In genomic region chr7:139273397-139273719, GRCm38 (mm10) we compare ENCODE assay signal across 8 mouse cellular contexts. TPM values are rescaled to one million over a fixed set of nuclear protein-coding genes. Genes with fewer than 3 reads are reported as not detected.
A peak's percentile ranks its signal among the peaks of the same experiment; 100 is the strongest.
DNase-seq lines count a peak whose midpoint lies in the region; ATAC-seq and TF ChIP-seq lines count a peak whose summit lies in the region.
"Had no signal": no experiment of that assay in that cellular context is flagged by ENCODE, and none has a peak within 500 bp of the region (broad histone marks: within the 10 kb centered on the region; RNA-seq: fewer than 3 reads in every experiment).

No protein-coding gene starts in this region.

- peak; percentile 88 for ATAC-seq in heart, embryonic 16.5 days (replicated peaks; ENCODE audit: extremely low read depth, insufficient read depth, low FRiP score)
- peak; percentile 49; the same call in 1 of the 2 replicates for ATAC-seq in limb, embryonic 13.5 days (ENCODE audit: low FRiP score, low read depth)
- ATAC-seq in neural tube, embryonic 15.5 days (ENCODE audit: low FRiP score), result no peak

- H3K27ac ChIP-seq in heart, embryonic 16.5 days (ENCODE audit: low read length), result peak overlapping the region; percentile 85
- H3K27ac ChIP-seq in limb, embryonic 13.5 days, result no peak overlapping the region
- H3K27ac ChIP-seq in neural tube, embryonic 15.5 days (replicated peaks), result no peak overlapping the region

- no peaks in the 10 kb centered on the region for H3K79me2 ChIP-seq in myocyte (ENCODE audit: control insufficient read depth, insufficient read depth)

- H3K4me1 ChIP-seq in heart, embryonic 16.5 days (ENCODE audit: control insufficient read depth, insufficient read depth, low read length), result peaks cover 32% of the 10 kb centered on the region
- H3K4me1 ChIP-seq in limb, embryonic 13.5 days, result peaks cover 23% of the 10 kb centered on the region
- peaks cover 31% of the 10 kb centered on the region for H3K4me1 ChIP-seq in neural tube, embryonic 15.5 days

- no peak overlapping the region for H3K4me3 ChIP-seq in heart, embryonic 16.5 days (ENCODE audit: low read length)
- H3K4me3 ChIP-seq in limb, embryonic 13.5 days, result no peak overlapping the region
- no peak overlapping the region for H3K4me3 ChIP-seq in myocyte
- H3K4me3 ChIP-seq in neural tube, embryonic 15.5 days (replicated peaks), result no peak overlapping the region
- H3K4me3 ChIP-seq: neural tube, embryonic 13.5 days had no signal

- H3ac ChIP-seq in myocyte (ENCODE audit: control insufficient read depth, insufficient read length), result no peak overlapping the region

- TF ChIP-seq POLR2A in myocyte (IDR thresholded peaks at IDR 0.05; ENCODE audit: insufficient read length, low read depth), result no peak

- 4% methylated on average over 2 of the region's 2 CpGs for WGBS in heart, embryonic 16.5 days
- 53% methylated on average over 2 of the region's 2 CpGs for WGBS in limb, embryonic 13.5 days
- WGBS in neural tube, embryonic 15.5 days, result 88% methylated on average over 2 of the region's 2 CpGs

- H3K9me3 ChIP-seq in heart, embryonic 16.5 days (replicated peaks; ENCODE audit: control insufficient read depth, low read length), result no peaks in the 10 kb centered on the region
- no peaks in the 10 kb centered on the region for H3K9me3 ChIP-seq in limb, embryonic 13.5 days
- no peaks in the 10 kb centered on the region for H3K9me3 ChIP-seq in neural tube, embryonic 15.5 days (replicated peaks)
- H3K9me3 ChIP-seq: neural tube, embryonic 13.5 days had no signal

- DNase-seq in MN1 (ENCODE audit: low spot score), result peak; percentile 77
- DNase-seq in adrenal gland, postnatal 36 days, result peak; percentile 57 to 74
- no peak for DNase-seq in right cerebral cortex, postnatal 14 days

- H3K27me3 ChIP-seq in heart, embryonic 16.5 days (ENCODE audit: control insufficient read depth, insufficient read depth, low read length), result no peaks in the 10 kb centered on the region
- no peaks in the 10 kb centered on the region for H3K27me3 ChIP-seq in limb, embryonic 13.5 days
- no peaks in the 10 kb centered on the region for H3K27me3 ChIP-seq in myocyte (ENCODE audit: control insufficient read depth, insufficient read depth, insufficient read length)
- H3K27me3 ChIP-seq in neural tube, embryonic 15.5 days (replicated peaks), result no peaks in the 10 kb centered on the region
- H3K27me3 ChIP-seq: neural tube, embryonic 13.5 days had no signal

- H3K4me2 ChIP-seq in heart, embryonic 16.5 days (ENCODE audit: low read depth, low read length), result peak overlapping the region; percentile 34; the same call in 1 of the 2 replicates
- no peak overlapping the region for H3K4me2 ChIP-seq in limb, embryonic 13.5 days (replicated peaks)
- peak overlapping the region; percentile 71 for H3K4me2 ChIP-seq in myocyte (ENCODE audit: low read depth)
- H3K4me2 ChIP-seq in neural tube, embryonic 15.5 days, result no peak overlapping the region
- H3K4me2 ChIP-seq: neural tube, embryonic 13.5 days had no signal

- H3K9ac ChIP-seq in heart, embryonic 16.5 days (ENCODE audit: low read length), result peak overlapping the region; percentile 49
- no peak overlapping the region for H3K9ac ChIP-seq in limb, embryonic 13.5 days
- no peak overlapping the region for H3K9ac ChIP-seq in neural tube, embryonic 15.5 days (replicated peaks)
- H3K9ac ChIP-seq: neural tube, embryonic 13.5 days had no signal

- no peaks in the 10 kb centered on the region for H3K36me3 ChIP-seq in heart, embryonic 16.5 days (ENCODE audit: control insufficient read depth, insufficient read depth)
- H3K36me3 ChIP-seq in limb, embryonic 13.5 days, result peaks cover 10% of the 10 kb centered on the region
- H3K36me3 ChIP-seq in myocyte (ENCODE audit: control insufficient read depth, insufficient read depth), result no peaks in the 10 kb centered on the region
- H3K36me3 ChIP-seq in neural tube, embryonic 15.5 days, result 0 out of 2 replicates have a peak, but pooled peaks cover 8% of the 10 kb centered on the region
- H3K36me3 ChIP-seq: neural tube, embryonic 13.5 days had no signal

TF ChIP-seq in myocyte, 11 proteins besides CTCF, POLR2A, EP300 and RAD21:
- TF ChIP-seq REST (IDR thresholded peaks at IDR 0.05; ENCODE audit: insufficient read depth, insufficient read length), result no peak
- TF ChIP-seq MAX (IDR thresholded peaks at IDR 0.05; ENCODE audit: low read depth), result no peak
- no peak for TF ChIP-seq POLR2AphosphoS2 (IDR thresholded peaks at IDR 0.05; ENCODE audit: insufficient read length, low read depth)
- TF ChIP-seq E2F4 (IDR thresholded peaks at IDR 0.05; ENCODE audit: insufficient read depth), result no peak
- no peak for TF ChIP-seq SRF (IDR thresholded peaks at IDR 0.05; ENCODE audit: control insufficient read depth, insufficient read length, low read depth)
TF ChIP-seq in myocyte: peak in this region for 0.

RNA-seq across cellular contexts. Expression of gene Pwwp2b, which starts 25.1 kb away (rescaled TPM):
- 10 to 100 TPM in 1 of 2 experiments, 1 to 10 TPM in 1; 9.8 to 15.6 TPM for total RNA-seq in adrenal gland, postnatal 36 days (2021)
- 7.0 and 8.1 TPM in 2 replicates for polyA plus RNA-seq in heart, embryonic 16.5 days (2015; fragmentation: Nextera tagmentation; extraction: Ambion mirVana)
- polyA plus RNA-seq in limb, embryonic 13.5 days (2015; fragmentation: Nextera tagmentation; extraction: Ambion mirVana), result 10.7 and 11.7 TPM in 2 replicates
- polyA plus RNA-seq in myocyte (2012; fragmentation: generic; extraction: Trizol), result 9.6 TPM
- 5.8 and 8.4 TPM in 2 replicates for polyA plus RNA-seq in neural tube, embryonic 15.5 days (2015; fragmentation: Nextera tagmentation; extraction: Ambion mirVana)

Comparison
In these comparisons a context has a peak if more than half of its experiments do, and no peak if none do; other contexts are left out.
1. H3K4me2 ChIP-seq: peak in heart, embryonic 16.5 days (single experiment) and myocyte (single experiment); none in limb, embryonic 13.5 days (single experiment) and neural tube, embryonic 15.5 days (single experiment).